Mouse (Mus musculus): Measurements from ENCODE around the gene Gdpd3.

Gdpd3 gene

DNA sequence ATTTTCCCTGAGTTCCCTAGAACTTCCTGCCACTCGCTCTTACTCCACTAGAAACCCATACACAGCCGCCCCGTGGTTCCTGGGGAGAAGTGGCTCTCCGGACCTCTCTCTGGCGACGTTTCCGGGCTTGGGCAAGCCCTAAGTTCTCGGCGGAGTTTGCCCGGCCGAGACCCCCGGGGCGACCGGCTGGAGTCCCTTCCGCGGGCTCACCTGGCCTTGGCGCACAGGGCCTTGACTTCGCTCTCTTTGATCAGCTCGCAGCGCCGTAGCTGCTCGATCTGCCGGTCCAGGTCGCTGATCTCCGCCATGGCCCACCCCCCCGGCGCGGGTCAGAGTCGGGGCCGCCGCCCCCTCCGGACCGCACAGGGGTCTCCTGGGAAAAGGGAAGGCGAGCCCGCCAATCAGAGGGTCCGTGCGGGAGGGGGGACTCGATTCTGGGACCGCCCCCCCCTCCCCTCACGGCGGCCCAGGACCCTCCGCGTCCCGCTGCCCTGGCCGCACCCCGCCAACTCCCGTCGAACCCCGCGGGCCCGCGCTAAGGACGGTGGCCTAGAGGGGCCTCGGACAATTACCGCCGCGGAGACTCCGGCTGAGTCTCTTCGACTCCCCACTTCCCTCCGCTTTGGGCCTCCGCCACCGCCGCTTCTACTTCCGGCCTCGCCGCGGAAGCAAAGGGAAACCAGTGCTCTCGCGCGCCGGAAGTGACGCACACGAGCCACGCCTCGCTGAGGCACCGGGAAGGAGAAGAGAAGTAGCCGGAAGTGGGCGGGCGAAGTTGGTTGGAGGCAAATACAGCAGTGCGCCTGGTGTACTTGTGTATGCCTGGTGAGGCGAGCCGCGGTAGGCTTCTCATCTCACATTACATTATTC is 26.0 kb downstream of the Gdpd3 start, which contains the start of gene Ppp4c:
Ppp4c (minus strand) TSS at position 646 of the 870 bp plus-strand sequence.
- DNase-seq = peak; percentile 98

DNA sequence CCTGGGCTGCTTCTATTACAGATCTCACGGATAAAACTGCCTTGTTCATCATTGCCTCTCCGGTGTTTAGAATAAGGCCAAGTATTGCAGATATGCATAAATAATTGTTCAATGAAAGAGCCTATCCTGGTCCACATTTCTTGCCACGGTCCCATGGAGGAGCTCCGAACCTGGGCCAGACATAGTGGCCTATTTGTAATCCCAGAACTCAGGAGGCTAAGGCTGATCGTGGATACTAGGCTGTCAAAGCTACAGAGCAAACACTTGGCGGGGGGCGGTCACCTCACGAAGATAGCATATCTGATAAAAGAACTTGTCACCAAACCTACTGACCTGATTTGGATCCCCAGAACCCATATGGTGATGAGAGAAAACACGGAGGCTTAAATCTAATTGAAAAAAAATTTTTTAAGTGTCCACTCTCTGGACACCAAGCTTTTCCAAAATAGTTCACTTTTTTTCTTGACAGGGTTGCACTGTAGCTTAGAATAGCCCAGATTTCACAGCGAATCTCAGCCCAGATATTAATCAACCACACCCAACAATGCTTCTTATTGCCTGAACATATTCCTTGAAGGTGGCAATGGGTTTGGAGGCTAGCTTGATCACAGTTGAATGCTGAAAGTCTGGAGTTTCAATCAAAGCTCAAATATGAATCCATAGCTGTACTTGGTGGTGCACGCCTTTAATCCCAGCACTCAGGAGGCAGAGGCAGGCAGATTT is 26.7 kb downstream of the Gdpd3 start:
- peak; percentile 26 for DNase-seq

DNA sequence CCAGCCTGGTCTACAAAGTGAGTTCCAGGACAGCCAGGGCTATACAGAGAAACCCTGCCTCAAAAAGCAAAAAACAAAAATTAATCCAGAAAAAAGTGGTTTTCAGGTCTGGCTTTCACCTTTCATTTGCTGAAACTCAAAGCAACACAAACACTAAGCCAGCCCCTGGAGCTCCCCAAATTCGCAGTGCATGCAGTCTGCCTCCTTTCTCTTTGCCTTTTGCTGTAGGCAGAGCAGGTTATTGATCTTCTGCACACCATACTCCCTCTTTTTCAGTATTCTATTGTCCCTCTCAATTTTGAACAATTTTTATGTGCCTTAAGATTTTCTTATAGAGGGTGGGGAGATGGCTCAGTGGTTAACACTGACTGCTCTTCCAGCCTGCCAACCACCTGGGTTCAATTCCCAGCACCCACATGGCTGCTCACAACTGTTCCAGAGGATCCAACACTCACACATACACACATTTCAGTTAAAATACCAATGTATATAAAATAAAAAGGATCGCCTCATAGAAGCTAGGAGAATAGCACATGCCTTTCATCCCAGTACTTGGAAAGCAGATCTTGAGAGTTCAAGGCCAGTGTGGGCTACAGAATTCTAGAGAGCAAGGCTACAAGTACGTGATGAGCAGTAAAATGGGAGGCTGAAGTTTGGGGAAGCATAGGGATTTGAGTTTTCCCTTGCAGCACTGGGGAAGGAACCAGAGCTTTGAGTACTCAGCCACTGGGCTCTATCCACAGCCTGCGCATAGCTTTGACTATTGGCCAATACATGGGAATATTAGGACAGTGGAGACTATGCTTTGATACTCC is 27.5 kb downstream of the Gdpd3 start:
- no peak for DNase-seq

DNA sequence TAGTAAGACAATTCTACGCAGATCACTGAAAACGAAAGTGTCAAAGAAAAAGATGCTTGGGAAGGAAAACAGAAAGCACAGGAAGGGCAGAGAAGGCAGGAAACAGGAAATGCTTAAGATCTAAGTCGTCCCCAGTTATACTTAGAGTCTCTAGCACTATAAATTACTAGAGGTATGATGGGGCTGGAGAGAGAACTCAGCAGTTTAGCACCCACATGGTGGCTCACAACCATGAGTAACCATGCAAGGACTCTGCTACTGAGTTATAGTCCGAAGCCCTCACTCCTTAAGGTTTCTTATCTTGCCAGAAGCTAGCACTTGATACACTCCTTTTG is 28.1 kb downstream of the Gdpd3 start:
- DNase-seq = no peak

DNA sequence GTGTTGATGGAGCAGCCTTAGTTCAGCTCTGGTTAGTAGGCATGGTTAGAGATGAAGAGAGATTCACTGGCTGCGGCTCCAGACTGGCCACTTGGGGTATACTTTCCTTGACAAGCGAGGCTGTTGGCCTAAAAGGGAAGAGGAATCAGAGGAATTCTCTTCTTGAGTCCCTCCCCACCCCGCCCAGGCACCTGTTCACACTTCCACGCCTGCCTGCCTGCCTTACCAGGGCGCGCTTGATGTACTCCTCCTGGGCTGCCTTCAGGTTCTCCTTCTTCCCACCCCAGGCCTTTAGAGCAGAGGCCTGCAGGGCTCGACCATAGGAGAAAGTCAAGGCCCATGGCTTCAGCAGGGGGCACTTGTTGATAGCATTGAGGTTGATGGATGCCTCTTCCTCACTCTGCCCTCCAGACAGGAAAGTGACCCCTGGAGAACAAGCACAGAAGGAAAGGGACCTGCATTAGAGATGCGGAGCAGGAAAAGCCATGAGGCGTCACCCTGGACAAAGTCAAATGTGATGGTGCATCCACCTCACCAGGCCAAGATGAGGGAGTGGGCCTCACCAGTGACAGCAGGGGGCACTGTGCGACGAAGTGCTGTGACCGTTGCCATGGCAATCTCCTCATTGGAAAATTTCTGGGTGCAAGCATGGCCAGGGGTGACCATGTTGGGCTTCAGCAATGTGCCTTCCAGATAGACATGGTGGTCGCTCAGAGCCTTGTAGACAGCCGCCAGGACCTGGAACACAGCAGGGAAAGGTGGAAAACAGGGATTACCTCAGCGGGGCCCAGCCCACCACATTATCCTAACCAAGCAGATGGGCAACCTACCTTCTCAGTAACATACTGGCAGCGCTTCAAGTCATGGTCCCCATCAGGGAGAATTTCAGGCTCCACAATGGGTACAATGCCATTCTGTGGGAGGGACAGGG is 29.5 kb downstream of the Gdpd3 start:
- peak; percentile 54 for DNase-seq

DNA sequence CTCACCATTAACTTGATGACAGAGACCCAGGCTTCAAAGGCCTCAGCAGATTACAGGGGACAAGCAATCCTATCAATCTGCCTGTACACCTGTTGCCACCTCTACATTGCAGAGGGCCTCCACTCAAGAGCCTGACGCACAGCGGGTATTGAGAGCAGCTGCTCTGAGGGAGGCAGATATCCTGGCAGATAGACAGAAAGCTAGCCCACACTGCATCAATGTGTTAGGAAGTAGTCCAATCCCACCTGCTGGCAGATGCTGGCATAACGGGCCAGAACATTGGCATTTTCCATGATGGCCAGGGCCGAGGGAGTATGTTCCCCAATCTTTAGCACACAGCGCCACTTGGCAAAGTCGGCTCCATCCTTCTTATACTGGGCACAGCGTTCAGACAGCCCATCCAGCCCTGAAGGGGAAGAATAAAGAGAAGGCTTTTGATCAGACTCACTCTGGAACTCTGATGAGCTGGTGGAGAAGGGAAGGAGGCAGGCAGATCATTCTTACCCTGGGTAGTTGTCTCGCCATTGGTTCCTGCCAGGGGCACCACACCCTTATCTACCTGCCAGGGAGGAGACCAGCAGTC is 30.3 kb downstream of the Gdpd3 start:
- peak; percentile 76 for DNase-seq

DNA sequence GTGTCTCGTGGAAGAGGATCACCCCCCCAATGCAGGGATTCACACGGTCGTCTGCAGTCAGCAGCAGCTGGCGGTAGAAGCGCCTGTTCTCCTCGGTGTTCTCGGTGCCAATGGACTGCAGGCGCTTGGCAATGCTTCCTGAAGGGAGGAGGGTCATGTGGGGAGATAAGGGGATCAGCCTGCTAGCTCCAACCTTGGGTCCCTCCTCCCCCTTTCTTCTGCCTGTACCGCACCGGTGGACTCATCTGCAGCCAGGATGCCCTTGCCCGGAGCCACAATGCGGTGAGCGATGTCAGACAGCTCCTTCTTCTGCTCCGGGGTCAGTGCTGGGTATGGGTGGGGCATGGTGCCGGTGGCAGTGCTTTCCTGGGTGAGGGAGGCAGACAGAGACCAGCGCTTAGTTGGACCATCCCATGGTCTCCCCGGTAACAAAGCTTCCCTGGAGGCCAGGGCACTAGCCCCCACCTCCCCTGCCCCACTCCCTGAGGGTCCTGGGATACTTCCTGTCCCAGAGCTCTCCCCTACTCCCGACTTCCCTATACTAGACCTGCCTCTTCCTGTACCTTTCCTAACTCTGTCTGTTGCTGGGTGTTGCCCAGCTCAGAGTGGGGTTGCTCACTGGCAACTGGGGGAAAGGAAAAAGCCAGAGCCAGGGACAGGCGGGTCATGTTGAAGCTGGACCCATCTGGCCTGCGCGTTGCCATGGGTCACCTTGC is 31.4 kb downstream of the Gdpd3 start, which contains the start of gene Fam57b:
Fam57b (plus strand) TSS at position 258 of the 716 bp plus-strand sequence.
- DNase-seq = peak; percentile 30

DNA sequence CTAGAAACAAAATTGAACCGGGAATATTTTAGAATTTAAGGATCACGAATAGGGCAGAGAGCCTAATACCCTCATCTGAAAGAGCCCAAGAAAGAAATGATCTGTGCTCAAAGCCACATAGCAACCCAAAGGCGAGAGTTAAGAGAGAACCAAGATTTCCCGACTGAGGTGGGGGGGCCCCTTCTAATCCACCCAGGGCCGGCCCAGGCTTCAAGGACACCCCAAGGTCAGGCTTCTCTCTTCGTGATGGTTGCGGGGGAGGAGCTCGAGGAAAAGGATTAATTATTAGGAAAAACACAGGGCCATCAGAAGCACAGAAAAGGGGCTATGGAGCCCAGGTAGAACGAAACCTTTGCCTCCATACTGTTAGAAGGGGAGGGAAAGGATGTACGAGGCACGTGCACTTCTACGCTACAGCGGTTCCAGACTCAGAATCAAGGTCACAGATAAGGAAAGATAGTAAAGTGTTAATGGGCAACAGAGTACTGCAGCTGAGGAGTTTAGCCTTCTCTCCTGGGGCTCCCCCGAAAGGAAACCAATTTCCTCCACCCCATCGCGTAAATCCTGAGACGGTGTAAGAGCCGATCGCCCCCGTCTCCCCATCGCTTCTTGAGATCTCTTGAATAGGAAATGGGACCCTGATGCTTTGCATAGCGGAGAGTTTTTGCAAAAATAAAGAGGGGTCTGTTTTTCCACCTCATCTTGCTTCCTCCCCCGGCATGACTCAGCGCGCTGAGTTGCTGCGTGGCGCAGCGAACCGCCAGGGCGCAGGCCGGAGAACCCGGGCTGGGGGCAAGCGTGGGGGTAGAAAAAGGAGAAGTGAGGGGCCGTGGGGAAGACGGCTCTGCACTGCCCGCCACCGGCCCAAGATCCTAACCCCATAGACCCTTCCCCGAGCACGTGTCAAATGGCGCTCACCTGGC is 32.3 kb downstream of the Gdpd3 start:
- peak; percentile 75 for DNase-seq

DNA sequence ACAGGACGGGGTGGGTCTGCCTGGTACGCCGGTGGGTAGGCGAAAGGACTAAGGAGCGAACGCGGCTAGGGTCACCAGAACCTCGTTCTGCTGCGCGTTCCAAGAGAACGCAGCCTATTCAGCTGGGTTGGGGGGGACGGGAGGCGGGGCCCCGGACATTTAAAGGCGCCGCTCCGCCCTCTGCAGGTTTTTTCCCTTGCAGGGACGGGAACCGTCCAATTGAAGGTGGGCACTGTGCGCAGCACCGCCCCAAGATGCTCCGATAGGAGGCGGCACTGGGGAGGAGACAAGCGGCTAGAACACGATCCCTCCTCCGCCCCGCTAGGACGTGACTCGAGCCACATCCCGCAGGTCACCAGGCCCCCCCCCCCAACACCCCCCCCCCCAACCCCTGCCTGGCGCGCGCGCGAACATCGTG is 32.9 kb downstream of the Gdpd3 start:
- DNase-seq = peak; percentile 96

DNA sequence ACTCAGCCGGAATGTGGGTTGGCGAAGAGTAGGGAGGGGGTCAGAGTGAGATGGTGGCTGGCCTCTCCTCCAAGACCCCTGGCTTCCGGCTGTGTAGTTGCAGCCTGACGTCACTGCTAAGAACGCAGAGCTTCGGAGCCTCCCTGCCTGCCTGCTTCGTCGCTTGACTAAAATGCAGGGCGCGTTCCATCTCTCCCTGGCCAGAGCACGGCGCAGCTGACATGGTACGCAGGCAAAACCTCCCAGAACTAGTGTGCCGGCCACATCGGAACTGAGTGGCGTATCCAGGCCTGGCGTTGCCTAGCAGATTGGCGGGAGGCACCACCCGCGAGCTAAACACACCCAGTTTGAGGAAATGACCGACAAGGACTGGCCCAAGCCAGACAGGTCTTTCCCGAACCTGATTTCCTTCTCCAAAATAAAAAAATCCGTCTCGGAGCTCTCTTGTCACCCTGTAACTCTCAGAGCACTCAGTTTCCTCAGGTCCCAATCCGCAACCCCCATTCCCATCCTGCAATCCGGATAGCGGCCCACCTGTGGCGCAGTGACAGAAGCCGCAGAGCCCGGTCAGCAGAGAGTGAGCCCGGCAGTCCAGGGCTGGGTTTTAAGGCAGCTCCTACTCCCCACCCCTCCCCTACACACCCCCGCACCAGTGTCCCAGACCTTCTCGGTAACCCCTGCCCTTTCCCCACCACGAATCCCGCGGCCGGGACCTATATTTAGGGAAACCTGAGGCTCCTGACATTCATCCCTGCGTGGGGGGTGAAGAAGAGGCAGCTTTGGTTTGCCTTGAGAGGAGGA is 33.5 kb downstream of the Gdpd3 start:
- peak; percentile 51 for DNase-seq

DNA sequence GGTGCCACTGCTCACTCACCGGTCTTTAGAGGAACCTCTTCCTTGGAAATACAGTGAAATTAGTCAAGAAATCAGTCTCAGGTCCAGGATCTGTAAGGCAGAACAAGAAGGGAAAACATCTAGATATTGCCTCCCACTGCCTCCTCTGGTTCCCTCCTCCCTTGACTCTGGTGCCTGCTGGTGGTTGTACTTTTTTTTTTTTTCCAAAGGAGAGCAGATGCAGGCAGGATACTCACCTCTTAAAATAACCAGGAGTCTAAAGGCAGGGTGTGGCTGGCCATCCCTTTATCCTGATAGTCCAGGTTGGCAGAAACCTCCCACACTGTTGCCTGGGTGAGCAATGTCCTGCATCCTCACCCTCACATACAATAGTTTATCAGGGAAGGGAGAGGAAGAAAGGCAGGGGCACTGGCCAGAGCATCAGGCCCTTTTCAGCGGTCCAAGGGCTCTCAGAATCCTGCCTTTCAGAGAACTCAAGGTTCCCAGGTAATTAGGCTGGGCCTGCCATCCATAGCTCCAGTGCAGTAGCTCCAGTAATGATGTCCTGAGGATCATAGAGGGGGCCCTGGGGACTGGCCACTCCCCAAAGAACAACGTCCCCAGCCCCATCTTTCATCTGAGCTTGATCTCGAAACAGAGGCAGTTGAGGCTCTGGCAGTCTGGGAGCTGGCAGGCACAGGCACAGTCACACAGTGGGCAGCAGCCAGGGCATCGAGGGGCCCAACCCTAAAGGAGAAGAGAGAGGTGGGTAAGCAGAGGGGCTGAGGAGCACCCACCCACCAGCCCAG is 34.3 kb downstream of the Gdpd3 start:
- DNase-seq = no peak

DNA sequence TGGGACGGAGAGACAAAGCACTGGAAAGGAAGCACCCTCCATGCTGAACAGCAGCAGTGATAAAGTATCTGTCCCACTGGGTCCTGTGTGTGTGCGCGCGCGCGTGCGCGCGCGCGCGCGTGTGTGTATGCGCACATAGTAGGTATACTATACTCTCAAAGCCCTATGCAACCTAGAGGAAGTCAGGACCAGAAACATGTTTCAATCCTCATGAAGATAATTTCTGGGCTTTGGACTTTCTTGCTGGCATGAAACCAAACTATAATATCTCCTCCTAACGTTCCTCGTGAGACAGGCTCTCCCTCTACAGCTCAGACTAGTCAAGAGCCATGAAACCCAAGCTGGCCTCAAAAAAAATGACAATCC is 34.9 kb downstream of the Gdpd3 start:
- DNase-seq = no peak

DNA sequence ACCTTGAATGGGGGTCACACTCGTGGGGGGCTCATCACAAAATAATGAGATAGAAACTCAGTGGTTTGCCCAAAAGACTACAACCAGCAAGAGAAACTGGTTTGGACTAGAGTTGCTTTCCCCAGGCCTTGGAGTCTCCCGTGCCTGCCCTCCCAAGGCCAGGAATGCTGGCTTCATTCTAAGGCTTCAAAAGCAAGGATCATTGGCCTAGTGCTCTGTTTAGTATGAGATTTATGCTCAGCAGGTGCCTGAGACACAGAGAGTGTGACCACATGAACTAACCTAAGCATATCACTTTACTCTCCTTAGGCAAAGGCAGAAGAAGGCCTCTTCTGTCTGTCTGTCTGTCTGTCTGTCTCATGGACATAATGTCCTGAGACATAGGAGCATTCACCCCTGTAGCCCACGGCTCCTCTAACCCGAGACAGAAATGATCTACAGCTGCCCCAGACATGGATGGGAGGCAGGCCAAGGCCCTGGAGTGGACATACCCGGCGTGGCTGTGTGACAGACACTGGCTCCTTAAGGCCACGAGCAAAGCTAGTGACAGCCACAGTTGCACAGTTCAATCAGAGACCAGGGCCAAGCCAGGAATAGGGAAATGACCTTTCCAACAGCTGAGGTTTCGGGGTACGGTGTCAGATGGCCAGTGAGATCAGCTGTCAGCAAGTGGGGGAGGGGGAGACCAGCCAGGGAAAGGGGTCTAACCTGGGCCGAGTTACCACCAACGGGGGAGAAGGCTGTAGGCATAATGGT is 36.2 kb downstream of the Gdpd3 start:
- DNase-seq = no peak

DNA sequence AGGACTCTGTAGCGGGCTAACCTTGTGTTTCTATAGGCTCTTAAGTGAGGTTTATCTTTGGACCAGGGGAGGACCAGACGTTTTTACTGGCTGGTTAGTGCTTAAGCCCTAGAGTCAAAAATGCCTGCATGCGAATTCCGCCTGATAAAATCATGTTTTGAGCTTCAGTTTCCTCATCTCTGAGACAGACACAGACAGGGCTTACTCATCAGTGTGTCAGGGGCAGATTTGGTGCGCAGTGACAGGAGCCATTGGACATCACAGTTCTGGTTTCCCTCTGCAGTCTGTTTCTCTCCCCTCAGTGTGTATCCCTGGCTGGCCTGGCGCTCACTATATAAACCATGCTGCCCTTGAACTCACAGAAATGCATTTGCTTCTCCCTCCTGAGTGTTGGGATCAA is 37.0 kb downstream of the Gdpd3 start:
- DNase-seq = no peak

DNA sequence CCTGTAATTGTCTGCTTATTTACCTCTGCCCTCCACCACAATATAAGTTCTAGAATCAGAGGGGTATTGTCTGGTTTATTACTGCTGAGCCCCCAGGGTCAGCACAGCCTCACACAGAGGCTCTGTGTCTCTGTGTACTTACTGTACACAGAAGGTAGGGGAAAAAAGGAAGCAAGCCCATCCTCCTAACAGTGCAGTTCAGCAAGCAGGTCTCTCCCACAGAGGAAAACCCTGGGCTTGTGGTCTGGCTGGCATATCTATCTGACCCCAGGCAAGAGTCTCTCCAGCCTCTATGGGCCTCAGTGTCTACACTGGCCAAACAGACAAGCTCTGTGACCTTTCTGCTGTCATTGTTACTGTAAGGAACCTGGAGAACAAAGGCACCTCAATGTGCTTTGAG is 37.6 kb downstream of the Gdpd3 start:
- DNase-seq = no peak

DNA sequence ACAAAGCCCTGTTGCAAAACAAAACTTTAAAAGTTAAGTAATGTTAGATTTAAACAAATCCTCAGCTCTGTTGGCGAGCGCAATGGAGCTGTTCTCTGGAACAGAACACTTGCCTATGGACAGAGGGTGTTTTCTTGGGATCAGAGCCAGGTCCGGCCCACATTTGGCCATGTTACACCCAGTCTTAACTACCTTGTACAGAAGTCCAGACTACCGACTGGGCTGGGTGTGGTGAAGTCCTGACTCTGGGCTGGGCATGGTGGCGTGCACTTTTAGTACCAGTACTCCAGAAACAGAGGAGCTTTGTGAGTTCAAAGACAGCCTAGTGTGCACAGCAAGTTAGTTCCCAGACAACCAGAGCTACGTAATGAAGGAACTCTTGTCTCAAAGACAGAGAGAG is 40.8 kb downstream of the Gdpd3 start:
- no peak for DNase-seq

DNA sequence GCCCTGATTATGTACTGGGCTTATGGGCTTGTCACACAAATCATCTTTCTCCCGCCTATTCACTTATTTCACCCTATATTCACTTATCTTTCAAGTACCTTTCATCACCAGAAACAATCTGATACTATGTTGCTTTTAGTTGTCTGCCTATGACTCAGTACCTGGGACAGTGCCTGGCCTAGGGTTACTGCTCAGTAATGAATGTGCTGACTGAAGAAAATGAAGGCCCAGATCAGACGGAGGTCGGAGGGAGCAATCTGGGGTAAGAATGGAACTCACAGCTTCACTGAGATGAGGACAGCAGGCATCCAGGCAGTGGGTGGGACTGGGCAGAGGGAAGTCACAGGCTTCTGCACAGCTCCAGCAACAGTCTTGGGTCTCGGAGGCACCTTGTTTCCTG is 41.3 kb downstream of the Gdpd3 start:
- DNase-seq = no peak
